Mouse (Mus musculus) cerebellum, adult 11 months (tissue): ENCODE measurements around the gene Tec.
"Not testable (repeated sequence)": the region's sequence is repeated elsewhere in the genome, so short reads cannot be mapped to it uniquely, and the experiment has no call there.

Source experiments
- DNase-seq: peaks from one replicate; pipeline ENCODE4 v3.0.0; 2022

Gene Tec

DNA sequence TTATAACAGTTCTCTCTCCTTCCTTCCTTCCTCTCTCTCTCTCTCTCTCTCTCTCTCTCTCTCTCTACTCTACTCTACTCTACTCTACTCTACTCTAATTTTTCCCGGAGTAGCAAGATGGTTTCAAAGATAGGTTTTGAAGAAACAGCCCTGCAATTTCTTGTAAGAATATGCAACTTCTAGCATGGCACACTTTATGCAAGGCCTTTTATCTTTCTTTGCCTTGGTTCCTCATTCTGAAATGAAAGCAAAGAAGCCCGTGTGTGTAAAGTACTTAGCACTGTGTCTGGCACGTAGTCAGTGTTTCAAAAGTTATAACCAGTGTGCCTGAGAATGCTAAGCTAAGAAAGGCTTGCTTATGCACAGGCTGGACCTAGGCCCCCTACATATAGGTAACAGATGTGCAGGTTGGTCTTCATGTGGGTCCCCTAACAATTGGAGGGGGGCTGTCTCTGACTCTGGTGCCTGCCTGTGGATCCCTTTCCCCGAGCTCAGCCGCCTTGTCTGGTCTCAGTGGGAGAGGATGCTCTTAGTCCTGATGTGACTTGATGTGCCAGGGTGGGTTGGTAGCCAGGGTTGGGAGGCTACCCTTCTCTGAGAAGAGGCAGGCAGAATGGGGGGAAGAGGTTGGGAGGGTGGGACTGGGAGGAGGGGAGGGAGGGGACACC lies 49.6 kb downstream of the Tec start:
- DNase-seq, result no peak

DNA sequence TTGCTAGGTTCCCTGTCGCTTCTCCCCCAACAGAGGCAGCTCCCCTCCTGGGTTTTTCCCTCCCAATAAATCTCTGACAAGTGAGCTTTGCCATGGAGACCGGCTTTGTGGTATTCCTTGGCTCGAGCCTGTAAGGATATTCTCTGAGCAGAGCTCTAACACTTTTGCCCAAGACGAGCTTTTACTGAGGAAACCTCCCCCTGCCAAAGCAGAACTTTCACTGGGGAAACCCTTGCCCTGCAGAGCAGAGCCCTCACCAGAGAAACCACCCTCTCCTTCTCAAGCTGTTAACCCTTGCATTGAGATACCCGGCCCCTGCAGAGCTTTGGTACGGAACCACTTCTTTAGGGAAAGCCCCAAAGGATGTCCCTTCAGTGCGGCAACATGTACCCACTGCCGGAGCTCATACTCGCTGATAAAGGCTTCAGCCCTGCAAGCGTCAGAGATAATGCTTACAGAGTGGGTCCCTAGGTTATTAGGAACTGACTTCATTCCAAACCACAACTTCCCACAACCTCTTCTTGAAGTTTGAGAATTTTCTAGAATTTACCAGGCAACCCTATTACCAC lies 50.7 kb downstream of the Tec start:
- DNase-seq, result no peak

DNA sequence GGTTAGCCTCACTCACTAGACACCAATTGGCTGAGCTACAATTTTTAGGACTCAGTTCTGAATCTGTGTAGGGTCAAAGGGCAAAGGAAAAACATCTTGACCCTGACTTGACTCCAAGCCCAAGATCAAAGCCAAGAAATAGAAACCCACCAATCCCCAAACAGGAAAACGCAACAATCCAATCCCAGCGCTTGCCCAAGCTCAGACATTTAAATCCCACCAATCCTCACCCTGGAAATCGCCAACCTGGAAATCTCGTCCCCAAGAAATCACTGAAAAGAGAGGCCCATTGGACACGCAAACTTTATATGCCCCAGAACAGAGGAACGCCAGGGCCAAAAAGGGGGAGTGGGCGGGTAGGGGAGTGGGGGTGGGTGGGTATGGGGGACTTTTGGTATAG lies 51.3 kb downstream of the Tec start:
- DNase-seq, result not testable (repeated sequence)

DNA sequence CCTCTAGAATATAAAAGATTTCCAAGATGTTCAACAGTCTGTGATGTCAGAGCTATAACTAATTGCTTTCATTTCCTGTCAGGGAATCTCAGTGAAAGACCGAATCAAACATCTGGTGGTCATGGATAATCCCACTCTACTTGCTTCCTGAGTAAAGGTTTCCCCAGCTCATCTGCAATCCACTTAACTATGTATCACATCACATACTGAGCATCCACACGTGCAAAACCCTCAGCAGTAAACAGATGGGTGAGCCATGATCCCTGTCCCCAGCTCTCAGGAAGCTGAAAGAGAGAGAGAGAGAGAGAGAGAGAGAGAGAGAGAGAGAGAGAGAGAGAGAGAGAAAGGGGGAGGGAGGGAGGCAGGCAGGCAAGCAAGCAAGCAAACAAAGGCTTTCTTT lies 51.8 kb downstream of the Tec start:
- DNase-seq, result no peak

DNA sequence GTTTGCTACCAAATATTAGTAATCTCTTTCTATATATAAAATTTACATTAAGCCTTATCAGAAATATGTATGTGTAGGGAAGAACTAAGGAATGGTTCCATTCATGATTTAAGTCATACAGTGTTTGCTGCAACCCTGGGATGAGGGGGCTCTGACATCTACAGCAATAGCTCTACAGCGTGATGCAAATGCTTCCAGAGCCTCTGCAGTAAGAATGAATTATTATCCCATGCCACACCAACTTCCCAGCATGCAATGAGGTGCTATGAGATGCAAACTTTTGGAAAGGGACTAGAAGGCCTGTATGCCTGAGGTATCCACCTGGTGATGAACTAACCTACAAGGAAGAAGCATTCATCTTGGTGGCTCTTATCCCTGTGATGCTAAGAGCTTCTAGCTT lies 52.2 kb downstream of the Tec start:
- no peak for DNase-seq

DNA sequence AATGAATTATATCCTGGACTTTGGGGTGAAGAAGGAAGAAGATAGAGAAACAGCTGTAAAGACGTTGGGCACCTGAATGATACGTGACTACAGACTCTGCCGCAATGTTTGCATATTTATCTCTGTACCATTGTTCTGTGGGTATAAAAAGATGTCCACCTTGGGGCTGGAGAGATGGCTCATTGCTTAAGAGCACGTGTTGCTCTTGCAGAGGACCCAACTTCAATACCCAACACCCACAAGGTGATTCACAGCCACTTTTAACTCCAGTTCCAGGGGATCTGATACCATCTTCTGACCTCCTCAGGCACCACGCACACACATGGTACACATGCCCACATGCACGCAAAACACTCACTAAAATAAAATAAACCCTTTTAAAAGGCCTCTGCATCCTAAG lies 52.9 kb downstream of the Tec start:
- DNase-seq, result no peak

DNA sequence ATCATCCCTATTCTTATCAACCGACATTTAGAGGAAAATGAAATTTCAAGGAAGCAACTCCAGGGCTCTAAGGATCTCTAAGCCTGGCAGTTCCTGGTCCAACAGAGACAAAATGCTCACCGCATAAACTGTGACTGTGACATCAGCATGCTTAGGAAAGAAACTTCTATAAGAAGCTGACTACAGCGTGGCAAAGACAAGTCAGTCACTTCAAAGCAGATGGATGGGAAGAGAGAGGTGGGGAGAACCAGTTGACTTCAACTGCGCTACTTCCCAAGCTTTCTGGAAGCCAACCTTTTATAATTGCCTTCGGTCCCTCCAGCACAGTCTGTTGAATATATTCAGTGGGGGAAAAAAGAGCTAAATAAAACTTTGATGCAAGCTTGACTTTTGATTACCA lies 54.2 kb downstream of the Tec start:
- DNase-seq, result no peak

DNA sequence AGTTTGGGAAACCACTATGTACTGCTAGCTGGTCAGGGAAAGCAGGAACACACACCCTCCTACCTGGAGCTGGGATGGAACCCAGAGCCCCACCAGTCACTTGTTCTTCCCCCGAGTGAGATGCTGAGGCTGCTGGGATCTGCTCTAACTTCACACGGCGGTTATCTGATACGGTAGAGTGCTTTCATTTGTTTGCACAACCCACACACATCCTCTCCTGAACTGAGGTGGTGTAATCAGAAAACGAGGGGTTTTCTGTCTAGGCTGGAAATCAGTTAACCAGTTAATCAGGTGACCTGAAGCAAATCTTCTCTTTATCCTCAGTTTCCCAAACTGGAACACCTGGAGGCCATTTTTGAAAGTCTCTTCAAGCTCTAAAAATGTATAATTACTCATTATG lies 55.4 kb downstream of the Tec start:
- no peak for DNase-seq

DNA sequence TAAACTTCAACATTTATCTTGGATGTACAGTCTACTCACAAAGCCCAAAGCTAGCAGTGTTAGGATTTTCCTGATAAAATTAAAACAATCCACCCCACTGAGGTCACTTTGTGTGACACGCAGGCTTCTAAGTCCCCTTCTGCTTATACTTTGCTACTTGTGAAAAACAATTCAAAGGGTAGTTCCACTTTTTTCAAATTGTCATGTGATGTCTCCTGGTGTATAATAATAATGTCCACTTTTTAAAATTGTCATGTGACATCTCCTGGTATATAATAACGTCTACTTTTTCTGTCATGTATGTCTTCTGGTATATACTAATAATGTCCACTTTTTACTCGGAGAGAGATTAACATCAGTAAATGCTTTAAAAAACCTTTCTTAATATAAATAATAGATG lies 56.0 kb downstream of the Tec start:
- no peak for DNase-seq

DNA sequence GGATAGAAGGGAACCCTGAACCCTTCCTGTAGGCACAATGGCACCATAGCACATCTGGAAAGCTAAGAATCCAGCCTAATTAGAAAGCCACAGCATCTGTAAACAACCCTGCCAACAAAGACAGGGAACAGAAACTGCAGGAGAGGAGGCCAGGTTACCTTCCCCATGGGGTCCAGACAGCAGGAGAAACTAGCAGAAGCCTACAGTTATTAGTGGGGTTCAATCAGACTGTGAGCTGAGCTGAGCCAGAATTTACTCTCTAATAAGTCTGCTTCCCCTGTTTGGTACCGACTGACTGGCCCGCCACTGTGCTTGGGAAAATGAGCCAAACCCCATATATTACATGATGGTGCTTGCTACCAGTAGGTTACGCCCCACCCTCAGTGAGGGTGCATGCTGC lies 56.9 kb downstream of the Tec start:
- no peak for DNase-seq

DNA sequence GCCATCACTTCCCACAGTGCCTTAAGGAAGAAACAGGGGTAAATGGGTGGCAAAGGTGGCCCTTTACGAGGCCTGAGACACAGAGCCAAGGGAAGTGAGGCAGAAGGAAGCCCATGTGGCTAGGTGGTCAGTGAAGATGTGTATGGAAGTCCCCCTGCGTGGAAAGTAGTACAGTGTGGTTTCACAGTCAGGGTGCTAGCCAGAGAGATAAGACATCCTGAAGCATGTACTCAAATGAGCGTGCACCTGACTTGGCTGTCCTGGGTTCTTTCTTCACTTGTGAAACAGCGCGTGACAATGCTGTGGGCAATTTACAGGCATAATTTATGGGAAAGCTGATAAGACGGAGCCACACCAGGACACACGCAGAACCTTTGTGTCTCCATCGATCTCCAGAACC lies 57.3 kb downstream of the Tec start:
- no peak for DNase-seq

DNA sequence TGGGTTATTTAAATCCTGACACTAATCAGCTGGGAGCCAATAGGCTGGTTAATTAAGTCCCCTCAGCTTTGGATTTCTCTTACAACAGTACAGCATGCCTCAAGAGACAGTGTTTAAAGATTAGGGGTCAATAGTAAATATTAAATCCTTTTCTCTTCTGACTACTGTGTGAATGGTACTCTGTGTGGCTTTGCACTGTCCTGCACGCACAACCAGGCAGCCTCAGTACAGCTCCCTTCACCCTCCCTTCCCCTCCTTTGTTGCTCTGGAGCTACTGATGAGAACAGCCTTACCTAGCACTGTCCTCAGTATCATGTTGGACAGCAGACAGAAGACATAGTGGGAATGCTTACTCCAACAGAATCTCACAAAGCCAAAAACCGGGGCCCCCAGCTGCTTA lies 58.8 kb downstream of the Tec start:
- no peak for DNase-seq

DNA sequence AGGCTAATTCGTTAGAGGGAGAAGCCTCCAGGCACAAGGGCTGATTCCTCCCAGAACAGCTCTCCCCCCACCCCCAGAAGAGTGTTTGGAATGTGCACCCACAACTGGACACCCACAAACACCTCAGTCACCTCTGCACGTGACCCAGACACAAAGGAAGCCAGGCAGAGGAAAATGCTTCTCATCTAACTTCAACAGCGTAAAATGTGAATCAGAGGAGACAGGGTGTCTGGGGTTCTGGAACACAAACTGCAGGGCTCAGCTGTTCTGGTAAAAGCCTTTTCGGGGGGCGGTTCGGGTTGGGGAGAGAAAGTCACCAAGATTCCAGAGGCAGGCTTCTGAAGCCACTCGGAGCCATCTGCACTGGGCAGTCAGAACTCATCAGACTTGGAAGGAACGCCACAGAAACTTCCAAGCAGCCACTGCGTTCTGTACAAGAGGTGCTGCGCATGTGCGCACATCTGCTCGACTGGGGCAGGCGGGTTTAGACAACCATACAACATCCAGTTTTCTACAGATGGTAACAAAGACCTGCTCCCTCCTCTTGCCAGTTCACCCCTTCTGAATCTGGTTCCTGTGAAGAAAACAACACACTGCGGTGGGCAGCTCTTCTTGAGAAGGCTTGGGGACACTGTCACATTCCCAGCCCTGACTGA lies 59.7 kb downstream of the Tec start:
- DNase-seq, result no peak

DNA sequence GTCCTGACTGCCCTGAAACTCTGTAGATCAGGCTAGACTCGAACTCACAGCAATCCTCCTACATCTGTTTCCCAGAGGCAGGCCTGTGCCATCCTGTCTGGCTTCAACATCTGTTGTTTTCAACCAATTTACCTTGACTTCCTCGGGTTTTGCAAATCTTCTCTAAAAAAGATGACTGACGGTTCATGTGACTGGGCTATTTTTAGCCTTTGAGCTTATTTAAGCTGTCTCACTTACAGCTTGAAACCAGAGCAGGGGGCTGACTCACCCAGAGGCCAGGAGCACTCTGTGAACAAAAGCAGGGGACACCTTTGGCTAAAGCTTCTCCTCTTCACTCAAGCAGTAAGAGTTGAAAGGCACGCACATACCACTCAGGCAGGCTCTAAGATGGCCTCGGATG lies 65.4 kb downstream of the Tec start:
- DNase-seq, result no peak

DNA sequence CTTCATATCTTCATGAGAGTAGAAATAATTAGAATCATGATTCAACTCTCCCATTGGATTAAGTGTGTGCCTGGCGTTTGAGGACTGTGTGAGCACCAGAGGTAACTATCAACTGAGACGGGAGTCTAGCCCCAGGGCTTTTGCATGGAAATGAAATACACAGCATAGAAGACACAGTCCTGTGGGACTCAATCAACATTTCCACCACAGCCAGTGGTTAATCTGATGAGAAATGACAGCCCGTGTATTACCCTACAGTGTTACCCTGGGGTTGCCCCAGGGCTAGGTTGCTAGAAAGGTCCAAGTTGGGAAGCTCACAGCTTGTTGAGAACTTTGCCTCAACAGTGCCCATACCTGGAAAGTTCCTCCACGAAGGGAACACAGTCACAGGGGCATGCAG lies 69.7 kb downstream of the Tec start:
- DNase-seq, result no peak

DNA sequence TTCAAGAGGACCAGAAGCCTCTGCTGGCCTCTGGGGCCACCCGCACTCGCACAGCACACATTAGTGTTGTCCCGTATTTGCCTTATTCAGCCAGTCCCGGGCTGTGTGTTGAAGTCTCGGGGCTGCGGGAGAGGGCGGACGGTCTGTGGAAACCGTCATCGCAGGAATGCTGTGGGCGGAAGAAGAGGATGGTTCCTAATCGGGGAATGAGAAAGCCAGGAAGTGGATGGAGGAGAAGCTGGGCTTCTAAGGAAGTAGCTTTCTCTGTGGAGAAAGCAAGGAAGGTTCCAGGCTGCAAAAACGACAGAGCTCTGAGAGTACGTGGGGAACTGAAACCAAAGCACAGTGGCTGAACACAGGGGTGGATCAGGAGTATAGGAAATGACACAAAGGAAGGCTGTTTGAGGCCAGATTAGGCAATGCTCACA lies 72.1 kb downstream of the Tec start:
- DNase-seq, result no peak

DNA sequence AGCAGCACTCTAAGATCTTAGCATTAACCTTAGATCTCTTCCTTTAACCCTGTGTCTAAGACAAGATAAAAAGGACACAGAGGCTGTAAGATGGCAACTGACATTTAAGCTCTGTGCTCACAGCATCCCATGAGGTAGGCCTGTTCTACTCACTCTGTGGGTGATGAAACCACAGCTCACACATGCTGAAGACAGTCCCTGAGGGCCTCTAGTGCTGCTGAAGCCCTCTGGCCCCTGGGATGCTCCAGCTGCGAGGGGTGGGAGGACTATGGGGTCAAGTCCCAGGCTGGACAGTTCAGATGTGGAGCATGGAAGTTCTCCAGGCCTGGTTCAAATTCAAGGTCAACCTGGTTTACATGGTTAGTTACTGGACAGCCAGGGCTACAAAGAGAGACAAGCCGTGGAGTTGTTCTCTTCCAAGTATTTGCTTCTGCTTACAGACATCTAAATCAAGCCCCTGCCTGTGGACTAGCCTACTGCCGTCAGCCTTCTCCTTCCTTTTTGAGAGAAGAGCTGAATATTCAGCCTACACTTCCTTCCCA lies 74.9 kb downstream of the Tec start:
- DNase-seq, result no peak

DNA sequence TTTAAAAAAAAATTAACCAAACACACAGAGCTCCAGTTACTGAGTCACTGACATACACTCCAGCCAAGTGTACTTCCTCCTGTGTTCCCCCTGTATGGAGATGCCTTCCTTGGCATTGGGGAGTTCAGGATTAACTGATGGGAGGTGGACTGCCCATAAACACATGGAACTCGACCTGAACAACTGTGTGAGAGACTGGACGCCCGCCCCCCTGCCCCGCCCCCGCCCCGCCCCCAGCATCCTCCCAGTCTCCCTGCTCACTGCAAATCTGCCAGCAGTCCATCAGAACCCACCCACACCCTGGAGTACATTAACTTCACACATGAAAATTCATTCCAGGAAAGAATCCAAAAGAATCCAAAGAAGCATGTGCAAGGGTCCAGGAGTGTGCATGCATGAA lies 76.5 kb downstream of the Tec start:
- DNase-seq, result no peak

DNA sequence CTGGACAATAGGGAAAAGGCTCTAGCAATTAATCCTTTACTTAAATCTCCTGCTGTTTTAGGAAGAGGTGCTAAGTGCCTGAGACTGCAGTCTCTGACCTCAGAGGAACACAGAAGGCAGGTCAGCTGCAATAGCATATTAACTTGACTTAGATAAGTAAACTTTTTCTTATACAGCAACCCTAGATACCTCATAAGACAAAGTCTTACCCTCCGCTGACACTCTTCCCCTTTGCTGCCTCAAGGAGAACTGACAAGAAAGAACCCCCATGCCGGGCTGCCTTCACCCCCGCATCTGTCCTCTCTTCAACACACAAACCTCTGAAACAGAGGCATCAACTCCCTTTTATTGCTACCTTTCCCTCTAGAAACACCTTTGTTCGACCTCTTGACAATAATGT lies 76.9 kb downstream of the Tec start:
- no peak for DNase-seq

DNA sequence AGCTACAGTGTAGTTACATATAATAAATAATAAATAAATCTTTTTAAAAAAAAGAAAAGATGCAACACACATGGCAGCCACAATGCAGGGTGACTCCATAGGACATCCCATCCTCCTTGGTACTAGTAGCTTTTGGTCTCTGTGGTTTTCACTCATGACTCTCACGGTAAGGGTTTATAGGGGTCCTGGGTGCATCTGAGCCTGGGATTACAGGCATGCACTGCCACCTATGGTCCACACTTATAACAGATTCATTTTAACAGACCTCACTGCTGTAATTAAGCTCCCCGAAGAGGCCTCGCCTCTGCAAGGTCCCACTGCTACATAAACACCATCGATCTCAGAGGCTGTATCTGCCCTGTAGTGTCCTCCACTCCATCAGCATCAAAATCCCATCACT lies 82.8 kb downstream of the Tec start:
- DNase-seq, result no peak

DNA sequence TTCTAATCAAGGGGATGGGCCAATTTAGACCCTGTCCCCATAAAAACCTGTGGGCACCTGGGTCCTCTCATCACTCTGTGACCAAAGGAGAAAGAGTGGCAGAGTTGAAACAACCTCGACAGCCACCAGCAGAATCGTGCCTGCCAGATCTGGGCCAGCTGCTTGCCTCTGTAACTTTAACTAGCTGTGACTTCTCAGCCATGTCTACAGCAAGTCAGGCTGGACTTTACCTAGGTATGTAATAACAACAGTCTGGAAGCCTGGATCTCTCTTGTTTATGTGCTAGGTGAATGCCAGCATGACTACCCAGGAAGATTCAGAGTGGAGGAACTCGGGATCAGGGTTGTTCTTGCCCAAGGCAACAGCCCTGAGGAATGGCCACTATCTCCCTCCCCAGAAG lies 83.6 kb downstream of the Tec start:
- no peak for DNase-seq

DNA sequence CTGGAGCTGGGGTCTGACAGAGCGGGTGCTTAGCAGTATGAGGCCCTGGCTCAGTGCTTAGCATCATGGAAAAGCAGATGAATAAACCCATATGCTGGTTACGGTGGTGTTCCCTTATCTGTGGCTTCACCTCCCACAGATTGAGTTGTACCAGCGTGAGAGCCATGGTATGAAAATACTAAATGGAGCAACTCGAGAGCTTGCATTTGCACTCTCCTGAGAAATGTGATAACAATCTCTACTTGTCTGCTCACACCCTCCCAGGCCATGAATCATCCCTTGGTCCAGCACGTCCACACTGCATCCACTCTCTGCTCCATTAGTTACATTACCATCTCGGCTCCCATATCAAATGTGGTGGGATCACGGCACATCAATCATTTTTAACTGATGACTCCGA lies 84.3 kb downstream of the Tec start:
- DNase-seq, result no peak

DNA sequence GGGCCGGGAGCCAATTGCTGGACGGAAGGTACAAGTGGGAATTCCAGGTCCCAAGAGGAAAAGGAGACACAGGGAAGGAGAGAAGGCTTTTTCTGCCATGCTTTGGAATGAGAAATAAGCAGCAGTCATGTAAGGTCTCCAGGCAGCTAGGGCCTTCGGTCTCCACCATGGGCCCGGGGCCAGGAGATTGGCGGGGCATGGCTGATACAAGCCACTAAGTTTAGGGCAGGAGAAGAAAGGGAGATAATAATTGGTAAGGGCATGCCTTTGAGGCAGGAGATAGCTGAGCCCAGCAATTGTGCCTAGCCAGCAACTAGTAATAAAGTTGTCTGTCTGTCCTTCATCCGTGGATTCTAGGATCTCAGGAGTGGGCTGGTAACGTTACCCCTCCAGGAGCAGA lies 85.2 kb downstream of the Tec start:
- DNase-seq, result no peak

DNA sequence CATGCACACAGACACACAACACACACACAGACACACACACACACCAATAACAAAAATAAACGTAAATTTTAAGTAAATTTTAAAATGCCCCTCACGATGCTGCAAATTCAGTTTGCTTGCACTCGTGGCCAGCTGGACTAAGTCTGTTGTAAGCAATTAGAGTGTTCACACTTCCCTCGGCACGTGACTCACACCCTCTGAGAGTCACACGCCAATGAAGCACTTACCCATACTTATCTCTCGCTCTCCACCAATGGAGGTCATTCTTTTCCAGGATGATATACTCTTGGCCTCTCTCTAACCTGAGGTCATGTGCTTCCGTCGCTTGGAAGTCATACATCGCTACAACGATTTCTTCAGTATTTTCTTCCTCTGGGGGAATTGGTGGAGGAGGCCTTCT lies 86.5 kb downstream of the Tec start:
- DNase-seq, result no peak

DNA sequence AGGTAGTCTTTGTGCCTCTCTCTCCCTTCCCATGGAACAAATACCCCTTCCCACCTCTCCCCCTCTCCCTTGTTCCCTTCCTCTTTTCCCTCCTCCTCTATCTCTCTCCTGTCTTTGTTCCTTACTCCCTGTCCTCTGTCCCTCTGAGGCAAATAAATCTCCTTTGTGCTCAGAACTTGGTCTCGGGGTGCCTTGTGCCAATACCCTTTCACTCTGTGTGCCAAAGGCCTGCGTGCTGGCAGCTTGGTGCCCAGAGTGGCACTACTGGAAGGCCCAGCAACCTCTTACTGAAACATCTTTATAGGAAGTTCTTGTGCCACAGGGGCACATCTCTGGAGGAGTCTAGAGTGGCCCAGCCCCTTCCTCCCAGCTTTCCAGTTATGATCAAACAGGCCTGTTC lies 91.7 kb downstream of the Tec start:
- DNase-seq, result no peak
